Mouse (Mus musculus): ENCODE data around the gene Cerkl. TPM values are rescaled to one million over a fixed set of nuclear protein-coding genes. Genes with fewer than 3 reads are reported as not detected.
A peak's percentile ranks its signal among the peaks of the same experiment; 100 is the strongest.

The Cerkl gene
- polyA plus RNA-seq, 1 experiment from 2014 or later: 1.4 TPM

DNA sequence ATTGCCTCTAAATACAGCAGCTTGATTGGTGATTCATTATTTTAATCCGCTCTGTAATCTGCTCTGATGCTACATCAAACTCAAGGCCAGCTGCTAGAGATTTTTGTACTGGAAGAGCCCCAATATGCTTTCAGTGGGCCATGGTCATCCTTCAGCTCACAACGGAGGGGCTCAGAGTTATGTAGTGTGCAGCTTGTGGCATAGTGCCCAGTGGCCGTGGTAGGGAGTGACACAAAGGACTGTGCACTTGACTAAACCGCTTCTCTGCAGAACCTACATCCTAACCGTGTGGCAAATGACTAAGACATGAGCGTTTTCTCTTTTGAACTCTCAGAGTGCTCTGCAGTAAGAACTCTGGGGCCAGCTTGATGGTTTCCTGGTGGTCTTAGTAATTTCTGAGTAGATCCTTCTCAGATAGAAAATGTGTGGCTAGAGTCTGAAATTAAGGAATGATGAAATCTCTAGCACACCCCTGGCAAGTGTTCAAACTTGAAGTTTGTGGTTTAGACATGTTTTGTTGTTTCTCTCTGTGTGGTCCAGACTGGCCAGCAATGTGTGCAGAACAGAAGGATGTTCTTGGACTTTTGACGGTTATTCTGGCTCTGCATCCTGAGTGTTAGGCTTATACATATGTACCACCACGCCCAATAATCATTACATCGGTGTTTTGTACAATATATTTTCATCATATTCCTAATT, 140.3 kb downstream of the Cerkl start:
- no peak overlapping the region for H3K4me3 ChIP-seq (ENCODE audit: low read depth, low read length)
- no peaks in the 10 kb centered on the region for H3K36me3 ChIP-seq (ENCODE audit: control insufficient read depth, insufficient read depth, low read length)
- H3K4me2 ChIP-seq (ENCODE audit: low read depth, low read length): no peak overlapping the region
- no peak for ATAC-seq (ENCODE audit: low read depth)
- H3K4me1 ChIP-seq (ENCODE audit: control insufficient read depth, insufficient read depth, low read length): no peaks in the 10 kb centered on the region
- H3K9ac ChIP-seq (replicated peaks; ENCODE audit: low read depth, low read length): no peak overlapping the region
- 93% methylated on average over 9 of the region's 9 CpGs for whole genome bisulfite sequencing
- no peaks in the 10 kb centered on the region for H3K27me3 ChIP-seq (ENCODE audit: control insufficient read depth, insufficient read depth, low read length)
- H3K9me3 ChIP-seq (ENCODE audit: control insufficient read depth, low read length): no peaks in the 10 kb centered on the region
- H3K27ac ChIP-seq (ENCODE audit: low read depth, low read length): no peak overlapping the region

DNA sequence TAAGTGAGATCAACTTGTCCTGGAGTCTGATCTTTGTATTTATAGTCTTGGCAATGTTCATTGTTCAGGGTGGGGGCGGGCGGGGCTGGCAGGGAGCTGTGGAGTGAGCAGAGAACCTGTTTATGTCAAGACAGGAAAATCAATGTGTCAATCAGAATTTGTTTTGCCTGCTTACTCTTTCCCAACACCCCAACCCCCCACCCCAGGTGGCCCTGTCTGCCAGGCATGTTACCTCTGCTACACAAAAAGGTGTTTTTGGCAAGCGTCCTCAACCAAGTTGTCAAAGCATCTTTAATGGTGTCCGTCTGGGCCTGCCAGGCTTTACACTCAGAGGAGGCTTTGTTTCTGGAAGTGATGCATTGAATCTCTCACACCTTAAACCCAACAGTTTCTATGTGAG, 141.5 kb downstream of the Cerkl start:
- H3K9me3 ChIP-seq (ENCODE audit: control insufficient read depth, low read length): no peaks in the 10 kb centered on the region
- ATAC-seq (ENCODE audit: low read depth): no peak

DNA sequence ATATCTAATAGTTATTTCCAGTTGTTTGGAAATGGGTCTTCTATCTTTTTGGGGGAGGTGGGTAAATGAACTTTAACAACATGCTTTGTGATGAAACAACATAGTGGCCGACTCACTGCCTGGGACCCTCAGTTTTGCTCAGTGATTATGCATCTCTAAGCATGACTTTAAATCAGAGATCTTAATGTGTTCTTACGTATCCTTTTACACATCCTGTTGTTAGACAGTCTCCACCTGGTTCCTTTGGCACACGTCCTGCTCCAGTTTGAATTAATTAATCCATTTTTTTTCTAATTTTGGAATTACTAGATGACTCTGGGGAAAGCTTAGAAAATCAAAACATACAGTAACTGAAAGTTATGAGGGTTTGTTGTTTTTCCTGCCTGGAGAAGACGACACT, 144.1 kb downstream of the Cerkl start:
- H3K9me3 ChIP-seq (ENCODE audit: control insufficient read depth, low read length): no peaks in the 10 kb centered on the region
- H3K4me2 ChIP-seq (ENCODE audit: low read depth, low read length): no peak overlapping the region
- WGBS: 64% methylated on average over 4 of the region's 4 CpGs
- no peaks in the 10 kb centered on the region for H3K36me3 ChIP-seq (ENCODE audit: control insufficient read depth, insufficient read depth, low read length)
- no peaks in the 10 kb centered on the region for H3K27me3 ChIP-seq (ENCODE audit: control insufficient read depth, insufficient read depth, low read length)
- no peaks in the 10 kb centered on the region for H3K4me1 ChIP-seq (ENCODE audit: control insufficient read depth, insufficient read depth, low read length)
- H3K9ac ChIP-seq (replicated peaks; ENCODE audit: low read depth, low read length): no peak overlapping the region
- no peak overlapping the region for H3K27ac ChIP-seq (ENCODE audit: low read depth, low read length)
- no peak for ATAC-seq (ENCODE audit: low read depth)
- H3K4me3 ChIP-seq (ENCODE audit: low read depth, low read length): no peak overlapping the region

More for the DNA sequence above, 141.5 kb downstream of the Cerkl start:
- Histone ChIP-seq H3K27me3 (ENCODE audit: control insufficient read depth, insufficient read depth, low read length) (no peaks in the 10 kb centered on the region), H3K9ac (replicated peaks; ENCODE audit: low read depth, low read length) (no peak overlapping the region), H3K36me3 (ENCODE audit: control insufficient read depth, insufficient read depth, low read length) (no peaks in the 10 kb centered on the region), H3K4me1 (ENCODE audit: control insufficient read depth, insufficient read depth, low read length) (no peaks in the 10 kb centered on the region), H3K4me3 (ENCODE audit: low read depth, low read length) (no peak overlapping the region), H3K4me2 (ENCODE audit: low read depth, low read length) (no peak overlapping the region), H3K27ac (ENCODE audit: low read depth, low read length) (no peak overlapping the region)
- 95% methylated on average over 4 of the region's 4 CpGs for WGBS

- ATAC-seq (ENCODE audit: low read depth): peak; percentile 56; the same call in 1 of the 2 replicates
- Histone ChIP-seq H3K4me1 (ENCODE audit: control insufficient read depth, insufficient read depth, low read length) (no peaks in the 10 kb centered on the region), H3K4me2 (ENCODE audit: low read depth, low read length) (no peak overlapping the region), H3K9ac (replicated peaks; ENCODE audit: low read depth, low read length) (no peak overlapping the region), H3K27ac (ENCODE audit: low read depth, low read length) (no peak overlapping the region), H3K9me3 (ENCODE audit: control insufficient read depth, low read length) (no peaks in the 10 kb centered on the region), H3K27me3 (ENCODE audit: control insufficient read depth, insufficient read depth, low read length) (no peaks in the 10 kb centered on the region), H3K4me3 (ENCODE audit: low read depth, low read length) (no peak overlapping the region), H3K36me3 (ENCODE audit: control insufficient read depth, insufficient read depth, low read length) (no peaks in the 10 kb centered on the region)
- WGBS: 77% methylated on average over 13 of the region's 13 CpGs
Measured at GRCm38 (mm10) chr2:79309454-79310118, 147.0 kb downstream of the Cerkl start.

DNA sequence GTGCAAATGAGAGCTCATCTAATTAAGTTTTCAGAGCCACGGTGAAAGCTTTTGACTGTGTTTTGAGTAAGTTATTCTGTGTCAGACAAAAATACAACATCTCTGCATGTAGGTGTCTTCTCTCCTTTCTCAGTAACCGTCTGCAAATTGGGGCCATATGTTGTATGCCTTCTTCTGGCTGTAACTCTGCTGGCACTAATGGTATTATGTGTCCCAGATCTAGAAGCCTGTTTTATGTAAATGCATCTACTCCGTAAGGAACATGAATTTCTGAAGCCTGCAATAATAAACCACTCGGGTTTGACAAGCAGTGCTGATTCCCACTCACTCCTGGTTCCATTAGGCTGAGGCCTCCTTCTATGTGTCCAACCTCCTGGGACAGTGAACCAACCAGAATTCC, 149.0 kb downstream of the Cerkl start:
- 66% methylated on average over 4 of the region's 4 CpGs for WGBS
- Histone ChIP-seq H3K4me1 (ENCODE audit: control insufficient read depth, insufficient read depth, low read length) (no peaks in the 10 kb centered on the region), H3K9me3 (ENCODE audit: control insufficient read depth, low read length) (no peaks in the 10 kb centered on the region), H3K27me3 (ENCODE audit: control insufficient read depth, insufficient read depth, low read length) (no peaks in the 10 kb centered on the region), H3K27ac (ENCODE audit: low read depth, low read length) (no peak overlapping the region), H3K36me3 (ENCODE audit: control insufficient read depth, insufficient read depth, low read length) (no peaks in the 10 kb centered on the region), H3K4me3 (ENCODE audit: low read depth, low read length) (no peak overlapping the region), H3K9ac (replicated peaks; ENCODE audit: low read depth, low read length) (no peak overlapping the region), H3K4me2 (ENCODE audit: low read depth, low read length) (no peak overlapping the region)
- ATAC-seq (ENCODE audit: low read depth): no peak

- no peak overlapping the region for H3K27ac ChIP-seq (ENCODE audit: low read depth, low read length)
- no peaks in the 10 kb centered on the region for H3K4me1 ChIP-seq (ENCODE audit: control insufficient read depth, insufficient read depth, low read length)
- H3K27me3 ChIP-seq (ENCODE audit: control insufficient read depth, insufficient read depth, low read length): no peaks in the 10 kb centered on the region
- H3K9me3 ChIP-seq (ENCODE audit: control insufficient read depth, low read length): no peaks in the 10 kb centered on the region
- H3K4me2 ChIP-seq (ENCODE audit: low read depth, low read length): no peak overlapping the region
- H3K9ac ChIP-seq (replicated peaks; ENCODE audit: low read depth, low read length): no peak overlapping the region
- H3K36me3 ChIP-seq (ENCODE audit: control insufficient read depth, insufficient read depth, low read length): no peaks in the 10 kb centered on the region
- no peak overlapping the region for H3K4me3 ChIP-seq (ENCODE audit: low read depth, low read length)
- ATAC-seq (ENCODE audit: low read depth): no peak
Measured at GRCm38 (mm10) chr2:79302398-79302797, 154.2 kb downstream of the Cerkl start.

- H3K4me3 ChIP-seq (ENCODE audit: low read depth, low read length): no peak overlapping the region
- no peaks in the 10 kb centered on the region for H3K27me3 ChIP-seq (ENCODE audit: control insufficient read depth, insufficient read depth, low read length)
- no peaks in the 10 kb centered on the region for H3K36me3 ChIP-seq (ENCODE audit: control insufficient read depth, insufficient read depth, low read length)
- no peaks in the 10 kb centered on the region for H3K9me3 ChIP-seq (ENCODE audit: control insufficient read depth, low read length)
- H3K4me2 ChIP-seq (ENCODE audit: low read depth, low read length): no peak overlapping the region
- no peaks in the 10 kb centered on the region for H3K4me1 ChIP-seq (ENCODE audit: control insufficient read depth, insufficient read depth, low read length)
- WGBS: 48% methylated on average over 6 of the region's 6 CpGs
- H3K27ac ChIP-seq (ENCODE audit: low read depth, low read length): no peak overlapping the region
- ATAC-seq (ENCODE audit: low read depth): no peak
- no peak overlapping the region for H3K9ac ChIP-seq (replicated peaks; ENCODE audit: low read depth, low read length)
Measured at GRCm38 (mm10) chr2:79292431-79292830, 164.2 kb downstream of the Cerkl start.

- Histone ChIP-seq H3K4me3 (ENCODE audit: low read depth, low read length) (no peak overlapping the region), H3K9ac (replicated peaks; ENCODE audit: low read depth, low read length) (no peak overlapping the region), H3K4me1 (ENCODE audit: control insufficient read depth, insufficient read depth, low read length) (no peaks in the 10 kb centered on the region), H3K9me3 (ENCODE audit: control insufficient read depth, low read length) (no peaks in the 10 kb centered on the region), H3K27me3 (ENCODE audit: control insufficient read depth, insufficient read depth, low read length) (no peaks in the 10 kb centered on the region), H3K36me3 (ENCODE audit: control insufficient read depth, insufficient read depth, low read length) (no peaks in the 10 kb centered on the region), H3K27ac (ENCODE audit: low read depth, low read length) (no peak overlapping the region), H3K4me2 (ENCODE audit: low read depth, low read length) (no peak overlapping the region)
- WGBS: 41% methylated on average over 8 of the region's 8 CpGs
- no peak for ATAC-seq (ENCODE audit: low read depth)
Measured at GRCm38 (mm10) chr2:79291922-79292321, 164.7 kb downstream of the Cerkl start.

DNA sequence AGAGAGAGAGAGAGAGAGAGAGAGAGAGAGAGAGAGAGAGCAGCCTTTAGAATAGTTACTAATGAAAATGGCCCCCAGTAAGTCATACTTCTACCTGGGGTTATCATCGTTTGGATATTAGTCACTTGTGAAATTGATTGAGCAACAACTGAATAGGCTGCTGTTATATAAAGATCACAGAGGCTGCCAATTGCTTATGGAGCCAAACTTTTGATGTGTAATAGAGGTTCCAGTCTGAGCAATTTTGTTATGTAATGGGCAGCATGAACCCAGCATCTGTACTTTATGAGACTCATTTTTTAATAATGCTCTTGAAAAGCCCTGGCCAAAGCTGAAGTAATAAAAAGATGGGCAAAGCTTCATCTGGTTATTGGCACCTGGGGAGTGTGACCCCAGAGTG, 166.4 kb downstream of the Cerkl start:
- no peak for ATAC-seq (ENCODE audit: low read depth)
- 66% methylated on average over 1 of the region's 1 CpGs for WGBS
- H3K4me1 ChIP-seq (ENCODE audit: control insufficient read depth, insufficient read depth, low read length): no peaks in the 10 kb centered on the region
- no peak overlapping the region for H3K4me3 ChIP-seq (ENCODE audit: low read depth, low read length)
- H3K9ac ChIP-seq (replicated peaks; ENCODE audit: low read depth, low read length): no peak overlapping the region
- H3K27ac ChIP-seq (ENCODE audit: low read depth, low read length): no peak overlapping the region
- no peaks in the 10 kb centered on the region for H3K36me3 ChIP-seq (ENCODE audit: control insufficient read depth, insufficient read depth, low read length)
- H3K27me3 ChIP-seq (ENCODE audit: control insufficient read depth, insufficient read depth, low read length): no peaks in the 10 kb centered on the region
- H3K9me3 ChIP-seq (ENCODE audit: control insufficient read depth, low read length): no peaks in the 10 kb centered on the region
- H3K4me2 ChIP-seq (ENCODE audit: low read depth, low read length): no peak overlapping the region

Measured in neural tube, embryonic 14.5 days (tissue).